Mouse (Mus musculus) cerebellum, adult 11 months (tissue): ENCODE measurements at regions not wholly inside any gene's neighbourhood (a gene's known extent, or its start where the extent isn't known, plus 50 kb on each side); places are given as distances from the start of the nearest gene placed in this dataset.
"Not testable (repeated sequence)": the region's sequence is repeated elsewhere in the genome, so short reads cannot be mapped to it uniquely, and the experiment has no call there.

Source experiments
- DNase-seq: peaks from one replicate; pipeline ENCODE4 v3.0.0; 2022

GRCm38 (mm10) chr8:30063148-30063547 is 2615.7 kb downstream of the Poteg start:
- DNase-seq = no peak

- DNase-seq = no peak
Observed at GRCm38 (mm10) chr8:30077726-30078125, 2630.3 kb downstream of the Poteg start.

GRCm38 (mm10) chr8:30127766-30128165 is 2680.3 kb downstream of the Poteg start:
- no peak for DNase-seq

- DNase-seq = no peak
Observed at GRCm38 (mm10) chr8:30134999-30135398, 2687.5 kb downstream of the Poteg start.

- DNase-seq = no peak
Observed at GRCm38 (mm10) chr8:30151181-30151844, 2703.8 kb downstream of the Poteg start.

GRCm38 (mm10) chr8:30152921-30153320 is 2705.5 kb downstream of the Poteg start:
- no peak for DNase-seq

GRCm38 (mm10) chr8:30171881-30172280 is 2724.4 kb downstream of the Poteg start:
- no peak for DNase-seq

GRCm38 (mm10) chr8:30202746-30203145 is 2755.3 kb downstream of the Poteg start:
- not testable (repeated sequence) for DNase-seq

- peak; percentile 2 for DNase-seq
Observed at GRCm38 (mm10) chr8:30227354-30227753, 2779.9 kb downstream of the Poteg start.

- no peak for DNase-seq
Observed at GRCm38 (mm10) chr8:30233266-30233665, 2785.8 kb downstream of the Poteg start.

- DNase-seq = no peak
Observed at GRCm38 (mm10) chr8:30251797-30252196, 2804.3 kb downstream of the Poteg start.

GRCm38 (mm10) chr8:30269949-30270910 is 2822.8 kb downstream of the Poteg start:
- DNase-seq = no peak

GRCm38 (mm10) chr8:30289169-30289568 is 2841.7 kb downstream of the Poteg start:
- DNase-seq = no peak

GRCm38 (mm10) chr8:30331201-30331600 is 2883.7 kb downstream of the Poteg start:
- no peak for DNase-seq

GRCm38 (mm10) chr8:30333352-30333751 is 2885.9 kb downstream of the Poteg start:
- no peak for DNase-seq

GRCm38 (mm10) chr8:30359464-30359863 is 2912.0 kb downstream of the Poteg start:
- DNase-seq = no peak

GRCm38 (mm10) chr8:30365721-30366120 is 2918.3 kb downstream of the Poteg start:
- no peak for DNase-seq

GRCm38 (mm10) chr8:30391936-30392335 is 2944.5 kb downstream of the Poteg start:
- DNase-seq = no peak

- DNase-seq = no peak
Observed at GRCm38 (mm10) chr8:30439423-30439822, 2989.1 kb upstream of the 5930422O12Rik start.

- no peak for DNase-seq
Observed at GRCm38 (mm10) chr8:30441821-30442220, 2986.7 kb upstream of the 5930422O12Rik start.

- DNase-seq = no peak
Observed at GRCm38 (mm10) chr8:30443874-30444273, 2984.6 kb upstream of the 5930422O12Rik start.

- no peak for DNase-seq
Observed at GRCm38 (mm10) chr8:30444274-30444673, 2984.2 kb upstream of the 5930422O12Rik start.

- no peak for DNase-seq
Observed at GRCm38 (mm10) chr8:30458136-30458535, 2970.4 kb upstream of the 5930422O12Rik start.

- DNase-seq = no peak
Observed at GRCm38 (mm10) chr8:30482956-30483355, 2945.6 kb upstream of the 5930422O12Rik start.
